21 mouse cellular contexts compared by ENCODE assay signal in genomic region chr1:132528647-132529334, GRCm38 (mm10). TPM values are rescaled to one million over a fixed set of nuclear protein-coding genes. Genes with fewer than 3 reads are reported as not detected.
DNase-seq lines count a peak whose midpoint lies in the region; ATAC-seq and TF ChIP-seq lines count a peak whose summit lies in the region.
"Had no signal": no experiment of that assay in that cellular context is flagged by ENCODE, and none has a peak within 500 bp of the region (broad histone marks: within the 10 kb centered on the region; RNA-seq: fewer than 3 reads in every experiment).

No protein-coding gene starts in this region.

- no peak overlapping the region for H3K27ac ChIP-seq in gastrocnemius, adult 2 months
- H3K27ac ChIP-seq: forebrain, embryonic 13.5 days; hindbrain, embryonic 10.5 days; intestine, embryonic 15.5 days had no signal

- TF ChIP-seq CTCF in gastrocnemius, adult 2 months (IDR thresholded peaks at IDR 0.05) = no peak

- no peak overlapping the region for H3K4me3 ChIP-seq in gastrocnemius, adult 2 months
- H3K4me3 ChIP-seq: forebrain, embryonic 13.5 days; hindbrain, embryonic 10.5 days; intestine, embryonic 15.5 days; midbrain, embryonic 13.5 days; neural tube, embryonic 13.5 days had no signal

- DNase-seq in gastrocnemius, adult 2 months = peak; percentile 48
- no peak for DNase-seq in gastrocnemius, postnatal 4 days (ENCODE audit: low spot score in 2 of 2)
- DNase-seq in brain, adult 2 months (ENCODE audit: low read depth, low spot score) = peak; percentile 97
- peak; percentile 86 to 95 for DNase-seq in cerebellum, adult 18-20 months
- peak; percentile 89 to 91 for DNase-seq in cerebellum, postnatal 14 days
- no peak for DNase-seq in embryo, embryonic 10 days (ENCODE audit: low spot score)
- no peak for DNase-seq in urinary bladder, adult 2 months (ENCODE audit: low spot score)
- DNase-seq: embryo, embryonic 11 days; kidney, adult 9 months; kidney, postnatal 14 days; layer of hippocampus, postnatal 36 days; thymus, postnatal 25 days had no signal

- ATAC-seq in megakaryocyte-erythroid progenitor cell, adult 5-6 weeks (replicated peaks; ENCODE audit: low FRiP score, low TSS enrichment, poor library complexity, severe bottlenecking) = no peak
- ATAC-seq: forebrain, embryonic 13.5 days; hindbrain, embryonic 16.5 days; intestine, embryonic 15.5 days; midbrain, embryonic 13.5 days had no signal

- intact Hi-C loops in gastrocnemius, adult 2 months (cut with DNase I) = no loop called here

RNA-seq across cellular contexts. Expression of gene Cntn2, which starts 14.3 kb away (rescaled TPM):
- under 1 TPM in 1 of 2 experiments, not detected in 1; 0.08 TPM for total RNA-seq in gastrocnemius, adult 2 months (2021)
- under 1 TPM; 0.12 to 0.18 TPM for total RNA-seq in gastrocnemius, postnatal 4 days (2021)
- total RNA-seq in megakaryocyte-erythroid progenitor cell, adult 5-6 weeks (2014; fragmentation: Nextera tagmentation) = not detected in 2 replicates
- total RNA-seq in megakaryocyte-erythroid progenitor cell, adult 5-6 weeks (2017) = not detected in 2 replicates
- 0.03 and 0.04 TPM in 2 replicates for polyA plus RNA-seq in urinary bladder, adult 2 months (2012; rRNA removed)
- total RNA-seq: adrenal gland, adult 18-20 months; granulocyte monocyte progenitor cell, adult 5-6 weeks had no signal

RNA-seq across cellular contexts. Expression of gene Tmem81, which starts 22.8 kb away (rescaled TPM):
- 1 to 10 TPM; 1.3 to 1.7 TPM for total RNA-seq in gastrocnemius, adult 2 months (2021)
- 1 to 10 TPM; 1.7 to 2.3 TPM for total RNA-seq in gastrocnemius, postnatal 4 days (2021)
- 8.0 and 11.4 TPM in 2 replicates for total RNA-seq in megakaryocyte-erythroid progenitor cell, adult 5-6 weeks (2014; fragmentation: Nextera tagmentation)
- 2.3 and 7.4 TPM in 2 replicates for total RNA-seq in megakaryocyte-erythroid progenitor cell, adult 5-6 weeks (2017)
- polyA plus RNA-seq in urinary bladder, adult 2 months (2012; rRNA removed) = 6.3 and 6.5 TPM in 2 replicates

RNA-seq across cellular contexts. Expression of gene Rbbp5, which starts 51.6 kb away (rescaled TPM):
- total RNA-seq in gastrocnemius, adult 2 months (2021) = 10 to 100 TPM; 18.4 to 23.5 TPM
- 10 to 100 TPM; 24.8 to 25.0 TPM for total RNA-seq in gastrocnemius, postnatal 4 days (2021)
- 48.7 and 52.0 TPM in 2 replicates for total RNA-seq in megakaryocyte-erythroid progenitor cell, adult 5-6 weeks (2014; fragmentation: Nextera tagmentation)
- total RNA-seq in megakaryocyte-erythroid progenitor cell, adult 5-6 weeks (2017) = 81.3 and 83.9 TPM in 2 replicates
- 29.5 and 31.6 TPM in 2 replicates for polyA plus RNA-seq in urinary bladder, adult 2 months (2012; rRNA removed)

Comparison
In these comparisons a context has a peak if more than half of its experiments do, and no peak if none do; other contexts are left out.
1. DNase-seq: peak in gastrocnemius, adult 2 months (single experiment), brain, adult 2 months (single experiment), cerebellum, adult 18-20 months (2 of 2) and cerebellum, postnatal 14 days (2 of 2); none in gastrocnemius, postnatal 4 days (0 of 2), embryo, embryonic 10 days (single experiment) and urinary bladder, adult 2 months (single experiment).